Mouse (Mus musculus): ENCODE data around the gene Stk11ip.

The Stk11ip gene

GRCm38 (mm10) chr1:75544351-75544750 is 23.0 kb downstream of the Stk11ip start:
- DNase-seq, result no peak

- DNase-seq, result peak; percentile 80
Observed at GRCm38 (mm10) chr1:75545965-75546956, 24.9 kb downstream of the Stk11ip start, which contains the start of gene Slc4a3. Slc4a3 (plus strand) TSS chr1:75546266.

GRCm38 (mm10) chr1:75547351-75547750 is 26.0 kb downstream of the Stk11ip start:
- no peak for DNase-seq

- DNase-seq, result no peak
Observed at GRCm38 (mm10) chr1:75548083-75548482, 26.8 kb downstream of the Stk11ip start.

GRCm38 (mm10) chr1:75548871-75549270 is 27.5 kb downstream of the Stk11ip start:
- no peak for DNase-seq

- no peak for DNase-seq
Observed at GRCm38 (mm10) chr1:75549289-75550279, 28.3 kb downstream of the Stk11ip start.

- no peak for DNase-seq
Observed at GRCm38 (mm10) chr1:75550586-75550985, 29.3 kb downstream of the Stk11ip start.

GRCm38 (mm10) chr1:75555680-75556079 is 34.4 kb downstream of the Stk11ip start:
- DNase-seq, result no peak

GRCm38 (mm10) chr1:75556143-75556781 is 34.9 kb downstream of the Stk11ip start:
- DNase-seq, result no peak

- no peak for DNase-seq
Observed at GRCm38 (mm10) chr1:75557041-75557440, 35.7 kb downstream of the Stk11ip start.

GRCm38 (mm10) chr1:75558388-75559178 is 37.3 kb downstream of the Stk11ip start:
- DNase-seq, result no peak

GRCm38 (mm10) chr1:75559212-75559925 is 38.0 kb downstream of the Stk11ip start:
- DNase-seq, result peak; percentile 96

GRCm38 (mm10) chr1:75560206-75560913 is 39.0 kb downstream of the Stk11ip start:
- DNase-seq, result no peak

- no peak for DNase-seq
Observed at GRCm38 (mm10) chr1:75561221-75561897, 40.0 kb downstream of the Stk11ip start.

GRCm38 (mm10) chr1:75561898-75562238 is 40.5 kb downstream of the Stk11ip start:
- DNase-seq, result no peak

GRCm38 (mm10) chr1:75564102-75564501 is 42.8 kb downstream of the Stk11ip start:
- no peak for DNase-seq

- DNase-seq, result no peak
Observed at GRCm38 (mm10) chr1:75564916-75565315, 43.6 kb downstream of the Stk11ip start.

- DNase-seq, result no peak
Observed at GRCm38 (mm10) chr1:75565616-75566015, 44.3 kb downstream of the Stk11ip start.

GRCm38 (mm10) chr1:75570403-75570802 is 49.1 kb downstream of the Stk11ip start:
- DNase-seq, result no peak

- DNase-seq, result no peak
Observed at GRCm38 (mm10) chr1:75572776-75573175, 51.4 kb downstream of the Stk11ip start.
